Mouse (Mus musculus) midbrain, embryonic 16.5 days (tissue): ENCODE measurements around the gene Baz2a. TPM values are rescaled to one million over a fixed set of nuclear protein-coding genes. Genes with fewer than 3 reads are reported as not detected.
"Not testable (repeated sequence)": the region's sequence is repeated elsewhere in the genome, so short reads cannot be mapped to it uniquely, and the experiment has no call there.

Source experiments
- ATAC-seq: fragments of 200-750 bp; cut with Nextera tagmentation; 2 replicates; pipeline ENCODE4 v1.8.0; 2017; ENCODE audit warnings: moderate TSS enrichment
- H3K27ac ChIP-seq: fragments of 300-500 bp; sonication (generic); 2 replicates; pipeline ENCODE4 v1.5.1; 2014; ENCODE audit warnings: mild to moderate bottlenecking, low read length, mixed read lengths
- H3K27me3 ChIP-seq: fragments of 300-500 bp; sonication (generic); 2 replicates; pipeline ENCODE4 v1.6.1; 2014; ENCODE audit warnings: low read depth, low read length, mixed read lengths; ENCODE audit not compliant: control insufficient read depth, insufficient read depth
- H3K36me3 ChIP-seq: fragments of 300-500 bp; sonication (generic); 2 replicates; pipeline ENCODE4 v1.6.1; 2014; ENCODE audit warnings: mild to moderate bottlenecking, low read length, moderate library complexity, mixed read lengths; ENCODE audit not compliant: control insufficient read depth, insufficient read depth
- H3K4me1 ChIP-seq: fragments of 300-500 bp; sonication (generic); 2 replicates; pipeline ENCODE4 v1.6.1; 2014; ENCODE audit warnings: mild to moderate bottlenecking, low read length, mixed read lengths; ENCODE audit not compliant: control insufficient read depth, insufficient read depth
- H3K4me2 ChIP-seq: fragments of 300-500 bp; sonication (generic); 2 replicates; pipeline ENCODE4 v1.6.1; 2014; ENCODE audit warnings: mild to moderate bottlenecking, low read length, mixed read lengths
- H3K4me3 ChIP-seq: fragments of 300-500 bp; sonication (generic); 2 replicates; pipeline ENCODE4 v1.5.1; 2014; ENCODE audit warnings: low read depth, mild to moderate bottlenecking, low read length, moderate library complexity, mixed read lengths
- H3K9ac ChIP-seq: fragments of 300-500 bp; sonication (generic); 2 replicates; pipeline ENCODE4 v1.6.1; 2014; ENCODE audit warnings: low read depth, low read length, mixed read lengths
- H3K9me3 ChIP-seq: fragments of 300-500 bp; sonication (generic); replicated peaks from 2 replicates; pipeline ENCODE4 v1.6.1; 2014; ENCODE audit warnings: mild to moderate bottlenecking, low read length, mixed read lengths; ENCODE audit not compliant: control insufficient read depth, poor library complexity, severe bottlenecking
- WGBS: fragments of 180-500 bp; shearing (Covaris S2); extraction: QIAGEN DNeasy Blood & Tissue Kit; methylation state at CpG from one replicate; pipeline ENCODE4 v1.1.7; 2014; 5-methylcytosine and 5-hydroxymethylcytosine counted together
- polyA plus RNA-seq: library from polyadenylated mRNA; unstranded; fragments of >200 nt; fragmentation: Nextera tagmentation; extraction: Ambion mirVana; gene quantifications from 2 replicates; pipeline ENCODE4 v1.2.1, GENCODE M21; 2015

Gene Baz2a
- polyA plus RNA-seq, 1 experiment from 2014 or later: 7.4 TPM

- Histone ChIP-seq H3K36me3 (peaks cover 43% of the 10 kb centered on the region), H3K4me1 (peaks cover 27% of the 10 kb centered on the region)
- H3K27ac ChIP-seq, H3K9me3 ChIP-seq, H3K9ac ChIP-seq, H3K4me2 ChIP-seq, H3K4me3 ChIP-seq, ATAC-seq, H3K27me3 ChIP-seq: not testable (repeated sequence)
- WGBS: 87% methylated on average over 2 of the region's 2 CpGs
These were observed 4.2 kb upstream of the Baz2a start for GRCm38 (mm10) chr10:128087216-128087615.

GRCm38 (mm10) chr10:128088181-128088580 lies 3.2 kb upstream of the Baz2a start:
- H3K4me1 ChIP-seq: peaks cover 28% of the 10 kb centered on the region
- H3K4me2 ChIP-seq: no peak overlapping the region
- no peak overlapping the region for H3K4me3 ChIP-seq
- 95% methylated on average over 5 of the region's 5 CpGs for WGBS
- H3K27me3 ChIP-seq: no peaks in the 10 kb centered on the region
- ATAC-seq: no peak
- H3K9me3 ChIP-seq: no peaks in the 10 kb centered on the region
- H3K36me3 ChIP-seq: peaks cover 43% of the 10 kb centered on the region
- H3K27ac ChIP-seq: no peak overlapping the region
- H3K9ac ChIP-seq: no peak overlapping the region

GRCm38 (mm10) chr10:128089842-128090241 lies 1.5 kb upstream of the Baz2a start:
- no peak overlapping the region for H3K4me2 ChIP-seq
- H3K4me1 ChIP-seq: peaks cover 34% of the 10 kb centered on the region
- ATAC-seq: no peak
- peaks cover 43% of the 10 kb centered on the region for H3K36me3 ChIP-seq
- H3K27me3 ChIP-seq: no peaks in the 10 kb centered on the region
- H3K27ac ChIP-seq: no peak overlapping the region
- H3K9ac ChIP-seq: no peak overlapping the region
- no peak overlapping the region for H3K4me3 ChIP-seq
- WGBS: 70% methylated on average over 5 of the region's 5 CpGs
- no peaks in the 10 kb centered on the region for H3K9me3 ChIP-seq

GRCm38 (mm10) chr10:128090651-128091563 lies 470 bp upstream of the Baz2a start:
- peak overlapping the region; percentile 72; the same call in 1 of the 2 replicates for H3K4me3 ChIP-seq
- H3K36me3 ChIP-seq: peaks cover 32% of the 10 kb centered on the region
- no peaks in the 10 kb centered on the region for H3K27me3 ChIP-seq
- H3K9me3 ChIP-seq: no peaks in the 10 kb centered on the region
- no peak overlapping the region for H3K27ac ChIP-seq
- 0 out of 2 replicates have a peak overlapping the region, but pooled peaks have one; percentile 26 for H3K9ac ChIP-seq
- H3K4me1 ChIP-seq: peaks cover 28% of the 10 kb centered on the region
- WGBS: 8% methylated on average over 14 of the region's 14 CpGs
- peak; percentile 12; the same call in 1 of the 2 replicates for ATAC-seq
- peak overlapping the region; percentile 85 for H3K4me2 ChIP-seq

- H3K36me3 ChIP-seq: peaks cover 19% of the 10 kb centered on the region
- H3K27ac ChIP-seq: peak overlapping the region; percentile 84
- no peaks in the 10 kb centered on the region for H3K9me3 ChIP-seq
- H3K4me1 ChIP-seq: peaks cover 32% of the 10 kb centered on the region
- peak; percentile 43 for ATAC-seq
- no peaks in the 10 kb centered on the region for H3K27me3 ChIP-seq
- H3K4me2 ChIP-seq: peak overlapping the region; percentile 85
- peak overlapping the region; percentile 72 for H3K4me3 ChIP-seq
- WGBS: under 1% methylated on average over 56 of the region's 88 CpGs
- H3K9ac ChIP-seq: peak overlapping the region; percentile 84
These were observed 1.4 kb downstream of the Baz2a start for GRCm38 (mm10) chr10:128092506-128093495.

GRCm38 (mm10) chr10:128093496-128094294 lies 2.3 kb downstream of the Baz2a start:
- WGBS: 20% methylated on average over 13 of the region's 13 CpGs

GRCm38 (mm10) chr10:128094340-128094968 lies 3.1 kb downstream of the Baz2a start:
- H3K4me3 ChIP-seq: peak overlapping the region; percentile 12; the same call in 1 of the 2 replicates
- 0 out of 2 replicates have a peak, but pooled peaks have one; percentile 22 for ATAC-seq
- 9% methylated on average over 19 of the region's 19 CpGs for WGBS
- no peaks in the 10 kb centered on the region for H3K9me3 ChIP-seq
- no peaks in the 10 kb centered on the region for H3K27me3 ChIP-seq
- no peak overlapping the region for H3K27ac ChIP-seq
- H3K36me3 ChIP-seq: peaks cover 6% of the 10 kb centered on the region; the same call in 1 of the 2 replicates
- H3K9ac ChIP-seq: 0 out of 2 replicates have a peak overlapping the region, but pooled peaks have one; percentile 5
- peak overlapping the region; percentile 85 for H3K4me2 ChIP-seq
- peaks cover 42% of the 10 kb centered on the region for H3K4me1 ChIP-seq

More at GRCm38 (mm10) chr10:128093496-128094294, 2.3 kb downstream of the Baz2a start:
- Histone ChIP-seq H3K9me3 (no peaks in the 10 kb centered on the region), H3K4me1 (peaks cover 41% of the 10 kb centered on the region), H3K27me3 (no peaks in the 10 kb centered on the region), H3K9ac (peak overlapping the region; percentile 84), H3K4me3 (peak overlapping the region; percentile 72), H3K27ac (peak overlapping the region; percentile 84; the same call in 1 of the 2 replicates), H3K4me2 (peak overlapping the region; percentile 85), H3K36me3 (peaks cover 12% of the 10 kb centered on the region; the same call in 1 of the 2 replicates)
- no peak for ATAC-seq
